Mouse (Mus musculus): ENCODE results near the gene Ufsp1. TPM values are rescaled to one million over a fixed set of nuclear protein-coding genes. Genes with fewer than 3 reads are reported as not detected.

The Ufsp1 gene
- polyA plus RNA-seq, 1 experiment from 2014 or later = 9.5 TPM

- TF ChIP-seq EP300 (IDR thresholded peaks at IDR 0.05; ENCODE audit: low read depth) (no peak; the same call in 1 of the 2 replicates), CTCF (IDR thresholded peaks at IDR 0.05; ENCODE audit: low read depth) (no peak)
- Histone ChIP-seq H3K9me3 (ENCODE audit: low read length) (no peaks in the 10 kb centered on the region), H3K4me1 (ENCODE audit: insufficient read depth) (peaks cover 23% of the 10 kb centered on the region), H3K4me2 (ENCODE audit: low read depth, low read length) (peak overlapping the region; percentile 84), H3K36me3 (replicated peaks; ENCODE audit: insufficient read depth, low read length) (no peaks in the 10 kb centered on the region), H3K4me3 (ENCODE audit: low read depth, low read length) (peak overlapping the region; percentile 45), H3K9ac (replicated peaks) (peak overlapping the region; percentile 37), H3K27ac (ENCODE audit: low read depth) (peak overlapping the region; percentile 62), H3K27me3 (ENCODE audit: insufficient read depth, low read length) (0 out of 2 replicates have a peak, but pooled peaks cover 2% of the 10 kb centered on the region)
- WGBS (ENCODE audit: insufficient replicate concordance) = under 1% methylated on average over 19 of the region's 19 CpGs
- peak; percentile 86 for DNase-seq
- ATAC-seq = peak; percentile 78
These were observed 43.8 kb downstream of the Ufsp1 start for GRCm38 (mm10) chr5:137338256-137338655.

GRCm38 (mm10) chr5:137338663-137339289 lies 44.3 kb downstream of the Ufsp1 start:
- TF ChIP-seq EP300 (IDR thresholded peaks at IDR 0.05; ENCODE audit: low read depth) = 0 out of 2 replicates have a peak, but pooled peaks have one; percentile 10
- no peak for TF ChIP-seq CTCF (IDR thresholded peaks at IDR 0.05; ENCODE audit: low read depth)
- ATAC-seq (peak; percentile 33), DNase-seq (peak; percentile 39)
- H3K36me3 ChIP-seq (replicated peaks; ENCODE audit: insufficient read depth, low read length) = no peaks in the 10 kb centered on the region
- H3K9me3 ChIP-seq (ENCODE audit: low read length) = no peaks in the 10 kb centered on the region
- peak overlapping the region; percentile 84 for H3K4me2 ChIP-seq (ENCODE audit: low read depth, low read length)
- WGBS (ENCODE audit: insufficient replicate concordance) = under 1% methylated on average over 11 of the region's 11 CpGs
- H3K27me3 ChIP-seq (ENCODE audit: insufficient read depth, low read length) = 0 out of 2 replicates have a peak, but pooled peaks cover 2% of the 10 kb centered on the region
- H3K9ac ChIP-seq (replicated peaks) = peak overlapping the region; percentile 37
- H3K4me3 ChIP-seq (ENCODE audit: low read depth, low read length) = peak overlapping the region; percentile 45
- H3K27ac ChIP-seq (ENCODE audit: low read depth) = peak overlapping the region; percentile 62
- peaks cover 23% of the 10 kb centered on the region for H3K4me1 ChIP-seq (ENCODE audit: insufficient read depth)

GRCm38 (mm10) chr5:137339290-137339979 lies 45.0 kb downstream of the Ufsp1 start:
- ATAC-seq (0 out of 2 replicates have a peak, but pooled peaks have one; percentile 12), DNase-seq (no peak)
- Histone ChIP-seq H3K27me3 (ENCODE audit: insufficient read depth, low read length) (0 out of 2 replicates have a peak, but pooled peaks cover 2% of the 10 kb centered on the region), H3K36me3 (replicated peaks; ENCODE audit: insufficient read depth, low read length) (no peaks in the 10 kb centered on the region), H3K27ac (ENCODE audit: low read depth) (peak overlapping the region; percentile 62), H3K9me3 (ENCODE audit: low read length) (no peaks in the 10 kb centered on the region), H3K9ac (replicated peaks) (0 out of 2 replicates have a peak overlapping the region, but pooled peaks have one; percentile 37), H3K4me3 (ENCODE audit: low read depth, low read length) (0 out of 2 replicates have a peak overlapping the region, but pooled peaks have one; percentile 45), H3K4me1 (ENCODE audit: insufficient read depth) (peaks cover 18% of the 10 kb centered on the region), H3K4me2 (ENCODE audit: low read depth, low read length) (peak overlapping the region; percentile 84; the same call in 1 of the 2 replicates)
- WGBS (ENCODE audit: insufficient replicate concordance) = 26% methylated on average over 20 of the region's 22 CpGs
- TF ChIP-seq CTCF (IDR thresholded peaks at IDR 0.05; ENCODE audit: low read depth) (no peak), EP300 (IDR thresholded peaks at IDR 0.05; ENCODE audit: low read depth) (no peak)

GRCm38 (mm10) chr5:137340222-137340621 lies 45.8 kb downstream of the Ufsp1 start:
- DNase-seq (no peak), ATAC-seq (no peak)
- H3K4me2 ChIP-seq (ENCODE audit: low read depth, low read length) = no peak overlapping the region
- H3K4me3 ChIP-seq (ENCODE audit: low read depth, low read length) = no peak overlapping the region
- 0 out of 2 replicates have a peak, but pooled peaks cover 2% of the 10 kb centered on the region for H3K27me3 ChIP-seq (ENCODE audit: insufficient read depth, low read length)
- no peak for TF ChIP-seq EP300 (IDR thresholded peaks at IDR 0.05; ENCODE audit: low read depth)
- no peak for TF ChIP-seq CTCF (IDR thresholded peaks at IDR 0.05; ENCODE audit: low read depth)
- H3K9ac ChIP-seq (replicated peaks) = no peak overlapping the region
- H3K9me3 ChIP-seq (ENCODE audit: low read length) = no peaks in the 10 kb centered on the region
- no peaks in the 10 kb centered on the region for H3K36me3 ChIP-seq (replicated peaks; ENCODE audit: insufficient read depth, low read length)
- 63% methylated on average over 6 of the region's 6 CpGs for WGBS (ENCODE audit: insufficient replicate concordance)
- H3K4me1 ChIP-seq (ENCODE audit: insufficient read depth) = peaks cover 20% of the 10 kb centered on the region
- no peak overlapping the region for H3K27ac ChIP-seq (ENCODE audit: low read depth)

GRCm38 (mm10) chr5:137342407-137343012 lies 48.1 kb downstream of the Ufsp1 start:
- no peaks in the 10 kb centered on the region for H3K9me3 ChIP-seq (ENCODE audit: low read length)
- H3K27me3 ChIP-seq (ENCODE audit: insufficient read depth, low read length) = 0 out of 2 replicates have a peak, but pooled peaks cover 2% of the 10 kb centered on the region
- DNase-seq (no peak), ATAC-seq (no peak)
- no peak overlapping the region for H3K4me3 ChIP-seq (ENCODE audit: low read depth, low read length)
- TF ChIP-seq EP300 (IDR thresholded peaks at IDR 0.05; ENCODE audit: low read depth) = no peak
- TF ChIP-seq CTCF (IDR thresholded peaks at IDR 0.05; ENCODE audit: low read depth) = no peak
- no peak overlapping the region for H3K27ac ChIP-seq (ENCODE audit: low read depth)
- peaks cover 19% of the 10 kb centered on the region for H3K4me1 ChIP-seq (ENCODE audit: insufficient read depth)
- no peak overlapping the region for H3K4me2 ChIP-seq (ENCODE audit: low read depth, low read length)
- 50% methylated on average over 7 of the region's 7 CpGs for WGBS (ENCODE audit: insufficient replicate concordance)
- no peak overlapping the region for H3K9ac ChIP-seq (replicated peaks)
- no peaks in the 10 kb centered on the region for H3K36me3 ChIP-seq (replicated peaks; ENCODE audit: insufficient read depth, low read length)

GRCm38 (mm10) chr5:137343412-137343811 lies 49.0 kb downstream of the Ufsp1 start:
- peaks cover 10% of the 10 kb centered on the region; the same call in 1 of the 2 replicates for H3K27me3 ChIP-seq (ENCODE audit: insufficient read depth, low read length)
- no peak for DNase-seq
- no peak overlapping the region for H3K9ac ChIP-seq (replicated peaks)
- no peak overlapping the region for H3K27ac ChIP-seq (ENCODE audit: low read depth)
- H3K4me2 ChIP-seq (ENCODE audit: low read depth, low read length) = no peak overlapping the region
- no peak overlapping the region for H3K4me3 ChIP-seq (ENCODE audit: low read depth, low read length)
- no peaks in the 10 kb centered on the region for H3K36me3 ChIP-seq (replicated peaks; ENCODE audit: insufficient read depth, low read length)
- H3K9me3 ChIP-seq (ENCODE audit: low read length) = no peaks in the 10 kb centered on the region
- 93% methylated on average over 5 of the region's 5 CpGs for WGBS (ENCODE audit: insufficient replicate concordance)
- no peak for ATAC-seq
- H3K4me1 ChIP-seq (ENCODE audit: insufficient read depth) = peaks cover 19% of the 10 kb centered on the region
- no peak for TF ChIP-seq EP300 (IDR thresholded peaks at IDR 0.05; ENCODE audit: low read depth)
- no peak for TF ChIP-seq CTCF (IDR thresholded peaks at IDR 0.05; ENCODE audit: low read depth)
